Mouse (Mus musculus) liver, embryonic 15.5 days (tissue): ENCODE data around the gene Nmnat1. TPM values are rescaled to one million over a fixed set of nuclear protein-coding genes. Genes with fewer than 3 reads are reported as not detected.

ENCODE experiments used
- ATAC-seq: fragments of 200-750 bp; cut with Nextera tagmentation; 2 replicates; pipeline ENCODE4 v1.8.0; 2017; ENCODE audit warnings: moderate number of reproducible peaks, mild to moderate bottlenecking, moderate library complexity; ENCODE audit not compliant: insufficient read depth
- H3K27ac ChIP-seq: fragments of 300-500 bp; sonication (generic); replicated peaks from 2 replicates; pipeline ENCODE4 v1.5.1; 2015; ENCODE audit warnings: mild to moderate bottlenecking, inconsistent platforms
- H3K27me3 ChIP-seq: fragments of 300-500 bp; sonication (generic); 2 replicates; pipeline ENCODE4 v1.6.1; 2015; ENCODE audit warnings: mild to moderate bottlenecking, inconsistent platforms
- H3K36me3 ChIP-seq: fragments of 300-500 bp; sonication (generic); replicated peaks from 2 replicates; pipeline ENCODE4 v1.6.1; 2015; ENCODE audit warnings: moderate library complexity, mild to moderate bottlenecking, inconsistent platforms
- H3K4me1 ChIP-seq: fragments of 300-500 bp; sonication (generic); replicated peaks from 2 replicates; pipeline ENCODE4 v1.6.1; 2015; ENCODE audit warnings: inconsistent platforms
- H3K4me2 ChIP-seq: fragments of 300-500 bp; sonication (generic); 2 replicates; pipeline ENCODE4 v1.6.1; 2015; ENCODE audit warnings: moderate library complexity, mild to moderate bottlenecking, inconsistent platforms
- H3K4me3 ChIP-seq: fragments of 300-500 bp; sonication (generic); replicated peaks from 2 replicates; pipeline ENCODE4 v1.5.1; 2015; ENCODE audit warnings: mild to moderate bottlenecking, inconsistent platforms
- H3K9ac ChIP-seq: fragments of 300-500 bp; sonication (generic); 2 replicates; pipeline ENCODE4 v1.6.1; 2015; ENCODE audit warnings: moderate library complexity, mild to moderate bottlenecking, inconsistent platforms
- H3K9me3 ChIP-seq: fragments of 300-500 bp; sonication (generic); replicated peaks from 2 replicates; pipeline ENCODE4 v1.6.1; 2016; ENCODE audit warnings: inconsistent platforms
- WGBS: fragments of 180-500 bp; shearing (Covaris S2); methylation state at CpG from one replicate; pipeline ENCODE4 v1.1.7; 2015; ENCODE audit warnings: mixed read lengths; ENCODE audit not compliant: insufficient replicate concordance; 5-methylcytosine and 5-hydroxymethylcytosine counted together
- polyA plus RNA-seq: library from polyadenylated mRNA; unstranded; fragments of >200 nt; fragmentation: Nextera tagmentation; extraction: Ambion mirVana; gene quantifications from 2 replicates; pipeline ENCODE4 v1.2.1, GENCODE M21; 2015

Nmnat1 gene
- polyA plus RNA-seq, 1 experiment from 2014 or later: 5.1 TPM

GRCm38 (mm10) chr4:149515706-149516105, 30.7 kb upstream of the Nmnat1 start:
- 85% methylated on average over 5 of the region's 5 CpGs for WGBS

GRCm38 (mm10) chr4:149512072-149512471, 27.1 kb upstream of the Nmnat1 start:
- Histone ChIP-seq H3K36me3 (no peaks in the 10 kb centered on the region), H3K27me3 (no peaks in the 10 kb centered on the region), H3K4me1 (0 out of 2 replicates have a peak, but pooled peaks cover 3% of the 10 kb centered on the region), H3K4me3 (no peak overlapping the region), H3K9ac (no peak overlapping the region), H3K9me3 (no peaks in the 10 kb centered on the region), H3K4me2 (no peak overlapping the region), H3K27ac (no peak overlapping the region)
- 74% methylated on average over 7 of the region's 7 CpGs for WGBS
- ATAC-seq: no peak

More at GRCm38 (mm10) chr4:149515706-149516105, 30.7 kb upstream of the Nmnat1 start:
- Histone ChIP-seq H3K9ac (no peak overlapping the region), H3K27me3 (peaks cover 15% of the 10 kb centered on the region), H3K27ac (no peak overlapping the region), H3K36me3 (no peaks in the 10 kb centered on the region), H3K4me1 (peaks cover 24% of the 10 kb centered on the region), H3K4me2 (no peak overlapping the region), H3K4me3 (no peak overlapping the region), H3K9me3 (no peaks in the 10 kb centered on the region)
- ATAC-seq: no peak

- Histone ChIP-seq H3K9me3 (no peaks in the 10 kb centered on the region), H3K4me1 (0 out of 2 replicates have a peak, but pooled peaks cover 3% of the 10 kb centered on the region), H3K27me3 (no peaks in the 10 kb centered on the region), H3K9ac (no peak overlapping the region), H3K4me2 (no peak overlapping the region), H3K36me3 (no peaks in the 10 kb centered on the region), H3K4me3 (no peak overlapping the region), H3K27ac (no peak overlapping the region)
- 45% methylated on average over 6 of the region's 6 CpGs for WGBS
- ATAC-seq: no peak
Measured at GRCm38 (mm10) chr4:149511221-149511646, 26.2 kb upstream of the Nmnat1 start.

GRCm38 (mm10) chr4:149506904-149507303, 21.9 kb upstream of the Nmnat1 start:
- H3K4me2 ChIP-seq: no peak overlapping the region
- 46% methylated on average over 3 of the region's 3 CpGs for WGBS
- H3K27ac ChIP-seq: no peak overlapping the region
- no peaks in the 10 kb centered on the region for H3K36me3 ChIP-seq
- H3K4me1 ChIP-seq: 0 out of 2 replicates have a peak, but pooled peaks cover 3% of the 10 kb centered on the region
- no peaks in the 10 kb centered on the region for H3K9me3 ChIP-seq
- ATAC-seq: no peak
- no peak overlapping the region for H3K9ac ChIP-seq
- no peak overlapping the region for H3K4me3 ChIP-seq
- no peaks in the 10 kb centered on the region for H3K27me3 ChIP-seq

- Histone ChIP-seq H3K27me3 (no peaks in the 10 kb centered on the region), H3K36me3 (0 out of 2 replicates have a peak, but pooled peaks cover 4% of the 10 kb centered on the region), H3K9ac (no peak overlapping the region), H3K27ac (no peak overlapping the region), H3K4me1 (no peaks in the 10 kb centered on the region), H3K9me3 (no peaks in the 10 kb centered on the region), H3K4me3 (no peak overlapping the region), H3K4me2 (no peak overlapping the region)
- no peak for ATAC-seq
- WGBS: 59% methylated on average over 14 of the region's 15 CpGs
Measured at GRCm38 (mm10) chr4:149505261-149505967, 20.4 kb upstream of the Nmnat1 start.

GRCm38 (mm10) chr4:149504858-149505257, 19.9 kb upstream of the Nmnat1 start:
- H3K9me3 ChIP-seq: no peaks in the 10 kb centered on the region
- no peak overlapping the region for H3K4me3 ChIP-seq
- WGBS: 17% methylated on average over 3 of the region's 3 CpGs
- no peak overlapping the region for H3K4me2 ChIP-seq
- no peaks in the 10 kb centered on the region for H3K4me1 ChIP-seq
- no peaks in the 10 kb centered on the region for H3K27me3 ChIP-seq
- H3K36me3 ChIP-seq: 0 out of 2 replicates have a peak, but pooled peaks cover 9% of the 10 kb centered on the region
- ATAC-seq: no peak
- H3K27ac ChIP-seq: no peak overlapping the region
- no peak overlapping the region for H3K9ac ChIP-seq

- Histone ChIP-seq H3K27ac (no peak overlapping the region; the same call in 1 of the 2 replicates), H3K9ac (no peak overlapping the region), H3K4me2 (no peak overlapping the region), H3K9me3 (no peaks in the 10 kb centered on the region), H3K36me3 (0 out of 2 replicates have a peak, but pooled peaks cover 9% of the 10 kb centered on the region), H3K4me1 (no peaks in the 10 kb centered on the region), H3K27me3 (no peaks in the 10 kb centered on the region), H3K4me3 (no peak overlapping the region)
- 65% methylated on average over 5 of the region's 5 CpGs for WGBS
- ATAC-seq: no peak
Measured at GRCm38 (mm10) chr4:149504363-149504762, 19.4 kb upstream of the Nmnat1 start.

GRCm38 (mm10) chr4:149499790-149500189, 14.8 kb upstream of the Nmnat1 start:
- Histone ChIP-seq H3K4me2 (no peak overlapping the region), H3K9ac (no peak overlapping the region), H3K4me1 (no peaks in the 10 kb centered on the region), H3K27me3 (no peaks in the 10 kb centered on the region), H3K4me3 (no peak overlapping the region), H3K36me3 (peaks cover 35% of the 10 kb centered on the region), H3K27ac (no peak overlapping the region), H3K9me3 (no peaks in the 10 kb centered on the region)
- no peak for ATAC-seq
- 37% methylated on average over 5 of the region's 5 CpGs for WGBS

- no peak for ATAC-seq
- H3K9me3 ChIP-seq: no peaks in the 10 kb centered on the region
- no peak overlapping the region for H3K4me3 ChIP-seq
- no peaks in the 10 kb centered on the region for H3K27me3 ChIP-seq
- peaks cover 44% of the 10 kb centered on the region for H3K36me3 ChIP-seq
- 67% methylated on average over 8 of the region's 8 CpGs for WGBS
- H3K9ac ChIP-seq: no peak overlapping the region
- no peak overlapping the region for H3K27ac ChIP-seq
- H3K4me2 ChIP-seq: no peak overlapping the region
- no peaks in the 10 kb centered on the region for H3K4me1 ChIP-seq
Measured at GRCm38 (mm10) chr4:149498901-149499300, 13.9 kb upstream of the Nmnat1 start.

- Histone ChIP-seq H3K4me1 (no peaks in the 10 kb centered on the region), H3K27ac (no peak overlapping the region), H3K9me3 (no peaks in the 10 kb centered on the region), H3K36me3 (peaks cover 55% of the 10 kb centered on the region), H3K4me3 (no peak overlapping the region), H3K4me2 (no peak overlapping the region), H3K9ac (no peak overlapping the region), H3K27me3 (no peaks in the 10 kb centered on the region)
- WGBS: 77% methylated on average over 2 of the region's 2 CpGs
- ATAC-seq: no peak
Measured at GRCm38 (mm10) chr4:149496612-149497011, 11.6 kb upstream of the Nmnat1 start.

GRCm38 (mm10) chr4:149491151-149491550, 6.1 kb upstream of the Nmnat1 start:
- no peak overlapping the region for H3K9ac ChIP-seq
- no peak overlapping the region for H3K4me2 ChIP-seq
- WGBS: 85% methylated on average over 3 of the region's 3 CpGs
- H3K4me1 ChIP-seq: peaks cover 10% of the 10 kb centered on the region
- H3K36me3 ChIP-seq: peaks cover 73% of the 10 kb centered on the region
- no peaks in the 10 kb centered on the region for H3K27me3 ChIP-seq
- no peaks in the 10 kb centered on the region for H3K9me3 ChIP-seq
- H3K4me3 ChIP-seq: no peak overlapping the region
- no peak for ATAC-seq
- no peak overlapping the region for H3K27ac ChIP-seq
